Mouse (Mus musculus): ENCODE data around the gene Ranbp9.

DNA sequence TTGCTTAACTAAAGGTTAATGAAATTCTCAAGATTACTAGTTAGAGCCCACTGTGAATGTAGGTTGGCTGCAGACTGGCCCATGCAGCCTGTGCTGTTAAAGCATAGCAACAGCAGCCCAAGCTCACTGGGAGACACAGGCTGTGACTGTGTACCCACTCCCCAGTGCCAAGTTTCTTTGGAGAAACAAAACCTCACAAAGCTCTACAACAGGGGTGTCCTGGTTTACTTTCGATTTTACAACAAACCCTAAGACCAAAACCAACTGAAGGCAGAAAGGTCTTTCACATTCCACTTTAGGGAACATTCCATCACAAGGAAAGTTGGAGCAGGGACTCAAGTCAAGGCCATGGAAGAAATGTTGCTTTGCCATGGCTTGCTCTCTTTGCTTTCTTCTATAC, 38.5 kb downstream of the Ranbp9 start:
- no peak for TF ChIP-seq CTCF (IDR thresholded peaks at IDR 0.05; ENCODE audit: extremely low read depth, insufficient read length, insufficient replicate concordance, low read depth, low read length)
- no peak for TF ChIP-seq POLR2A (IDR thresholded peaks at IDR 0.05; ENCODE audit: low read depth, low read length)

All from small intestine, adult 2 months (tissue).